Mouse (Mus musculus): ENCODE measurements at regions not wholly inside any gene's neighbourhood (a gene's known extent, or its start where the extent isn't known, plus 50 kb on each side); places are given as distances from the start of the nearest gene placed in this dataset.

- Histone ChIP-seq H3K4me1 (ENCODE audit: control insufficient read depth, insufficient read depth, insufficient read length, low read length) (no peaks in the 10 kb centered on the region), H3K27ac (replicated peaks; ENCODE audit: low read depth, low read length) (no peak overlapping the region), H3K4me3 (ENCODE audit: insufficient read depth, low read depth, low read length) (no peak overlapping the region)
Measured at GRCm38 (mm10) chr11:43335668-43336265, 90.3 kb downstream of the Pttg1 start.

GRCm38 (mm10) chr11:43333547-43333946 lies 92.5 kb downstream of the Pttg1 start:
- Histone ChIP-seq H3K27ac (replicated peaks; ENCODE audit: low read depth, low read length) (no peak overlapping the region), H3K4me1 (ENCODE audit: control insufficient read depth, insufficient read depth, insufficient read length, low read length) (no peaks in the 10 kb centered on the region), H3K4me3 (ENCODE audit: insufficient read depth, low read depth, low read length) (no peak overlapping the region)

GRCm38 (mm10) chr11:43313996-43314395 lies 112.1 kb downstream of the Pttg1 start:
- Histone ChIP-seq H3K4me3 (ENCODE audit: insufficient read depth, low read depth, low read length) (no peak overlapping the region), H3K27ac (replicated peaks; ENCODE audit: low read depth, low read length) (no peak overlapping the region), H3K4me1 (ENCODE audit: control insufficient read depth, insufficient read depth, insufficient read length, low read length) (no peaks in the 10 kb centered on the region)

Data from brown adipose tissue, adult 24 weeks (tissue).